In genomic region chr3:137737222-137737800, GRCm38 (mm10) we compare ENCODE assay signal across 13 mouse cellular contexts.
DNase-seq lines count a peak whose midpoint lies in the region; ATAC-seq and TF ChIP-seq lines count a peak whose summit lies in the region.
"Had no signal": no experiment of that assay in that cellular context is flagged by ENCODE, and none has a peak within 500 bp of the region (broad histone marks: within the 10 kb centered on the region; RNA-seq: fewer than 3 reads in every experiment).

No protein-coding gene starts in this region.

- in situ Hi-C loops in CH12.LX (cut with MboI; ENCODE audit: low pct_ligation_motif_present, low pct_unique_long_range_greater_than_20kb, low sequenced_read_pairs) = no loop called here

- no peak overlapping the region for H3K9ac ChIP-seq in CH12.LX (ENCODE audit: insufficient read depth, low read depth)
- no peak overlapping the region for H3K9ac ChIP-seq in forebrain, embryonic 14.5 days (ENCODE audit: low read length)
- H3K9ac ChIP-seq in hindbrain, postnatal 0 days (replicated peaks; ENCODE audit: low read length) = no peak overlapping the region
- H3K9ac ChIP-seq: liver, embryonic 14.5 days had no signal

- no peaks in the 10 kb centered on the region for H3K27me3 ChIP-seq in CH12.LX (replicated peaks)
- no peaks in the 10 kb centered on the region for H3K27me3 ChIP-seq in forebrain, embryonic 14.5 days (replicated peaks; ENCODE audit: control insufficient read depth, insufficient read depth, low read length)
- H3K27me3 ChIP-seq in hindbrain, postnatal 0 days (ENCODE audit: insufficient read depth, low read length) = no peaks in the 10 kb centered on the region

- H3K79me2 ChIP-seq in CH12.LX (replicated peaks; ENCODE audit: control insufficient read depth, extremely low read depth, insufficient read depth, poor library complexity, severe bottlenecking) = no peaks in the 10 kb centered on the region

- 14% methylated on average over 12 of the region's 12 CpGs for WGBS in forebrain, embryonic 14.5 days
- 20% methylated on average over 12 of the region's 12 CpGs for WGBS in hindbrain, postnatal 0 days

- dilution Hi-C loops in CH12.LX (cut with MboI; ENCODE audit: extremely low pct_ligation_motif_present, extremely low pct_unique_long_range_greater_than_20kb, low sequenced_read_pairs) = no loop called here

- peaks cover 0 to 4% of the 10 kb centered on the region in 2 experiments; a peak in 2 of 4 replicates for H3K4me1 ChIP-seq in CH12.LX (ENCODE audit: control insufficient read depth in 1 of 2, insufficient read depth in 2 of 2)
- H3K4me1 ChIP-seq in forebrain, embryonic 14.5 days (ENCODE audit: control insufficient read depth, insufficient read depth, low read length) = peaks cover 12% of the 10 kb centered on the region; the same call in 1 of the 2 replicates
- no peaks in the 10 kb centered on the region for H3K4me1 ChIP-seq in hindbrain, postnatal 0 days (ENCODE audit: insufficient read depth, low read length)

- H3K4me3 ChIP-seq in CH12.LX (replicated peaks in 1 of 3; ENCODE audit: low read depth in 2 of 3, low read length in 2 of 3, poor library complexity in 1 of 3) = no peak overlapping the region
- no peak overlapping the region for H3K4me3 ChIP-seq in forebrain, embryonic 14.5 days (ENCODE audit: low read depth, low read length)
- no peak overlapping the region for H3K4me3 ChIP-seq in hindbrain, postnatal 0 days (ENCODE audit: low read length)

- H3K36me3 ChIP-seq in CH12.LX (replicated peaks in 1 of 2; ENCODE audit: control insufficient read depth in 1 of 2, insufficient read depth in 1 of 2, low read length in 1 of 2) = no peaks in the 10 kb centered on the region
- H3K36me3 ChIP-seq in forebrain, embryonic 14.5 days (ENCODE audit: control insufficient read depth, insufficient read depth, low read length) = no peaks in the 10 kb centered on the region
- no peaks in the 10 kb centered on the region for H3K36me3 ChIP-seq in hindbrain, postnatal 0 days (ENCODE audit: insufficient read depth, low read length)

- peak; percentile 90 for ATAC-seq in forebrain, embryonic 14.5 days
- ATAC-seq in hindbrain, postnatal 0 days = no peak
- ATAC-seq: activated CD4-positive, CD25-positive, alpha-beta regulatory T cell, adult 4 months; intestine, postnatal 0 days had no signal

- TF ChIP-seq POLR2A in CH12.LX (IDR thresholded peaks at IDR 0.05; ENCODE audit: low read depth, low read length) = no peak

- no peak for TF ChIP-seq CTCF in CH12.LX (conservative IDR thresholded peaks at IDR 0.05 in 1 of 2, IDR thresholded peaks at IDR 0.05 in 1 of 2; ENCODE audit: low read depth in 2 of 2, low read length in 2 of 2)
- no peak; the same call in 1 of the 2 replicates for TF ChIP-seq CTCF in hindbrain, postnatal 0 days (IDR thresholded peaks at IDR 0.05; ENCODE audit: low read depth)

- 0 out of 2 replicates have a peak overlapping the region, but pooled peaks have one; percentile 30 for H3K4me2 ChIP-seq in CH12.LX (ENCODE audit: insufficient read depth, low read depth, poor library complexity, severe bottlenecking)
- no peak overlapping the region for H3K4me2 ChIP-seq in forebrain, embryonic 14.5 days (ENCODE audit: low read length)
- 0 out of 2 replicates have a peak overlapping the region, but pooled peaks have one; percentile 5 for H3K4me2 ChIP-seq in hindbrain, postnatal 0 days (ENCODE audit: low read depth, low read length)

- H3K9me3 ChIP-seq in CH12.LX (replicated peaks; ENCODE audit: low read length) = no peaks in the 10 kb centered on the region
- no peaks in the 10 kb centered on the region for H3K9me3 ChIP-seq in forebrain, embryonic 14.5 days (replicated peaks; ENCODE audit: control insufficient read depth, low read length)
- no peaks in the 10 kb centered on the region for H3K9me3 ChIP-seq in hindbrain, postnatal 0 days (ENCODE audit: low read length)

- no peak for TF ChIP-seq RAD21 in CH12.LX (IDR thresholded peaks at IDR 0.05; ENCODE audit: low read depth, low read length)

- DNase-seq in CH12.LX (ENCODE audit: extremely low read depth) (peak; percentile 12), ES-CJ7 (ENCODE audit: low read depth, low spot score) (peak; percentile 59)
- peak; percentile 84 for DNase-seq in forebrain, embryonic 14.5 days (ENCODE audit: low spot score)
- peak; percentile 23 for DNase-seq in hindbrain, postnatal 0 days (ENCODE audit: low spot score)
- no peak for DNase-seq in heart, postnatal 25 days (ENCODE audit: low spot score)
- DNase-seq in thymus, postnatal 10 days (ENCODE audit: low spot score in 2 of 2) = no peak
- no peak for DNase-seq in cerebellum, postnatal 25 days
- DNase-seq: gastrocnemius, postnatal 36 days; lung, postnatal 36 days; right cerebral cortex, postnatal 14 days had no signal

- no peak; the same call in 1 of the 2 replicates for TF ChIP-seq EP300 in CH12.LX (IDR thresholded peaks at IDR 0.05; ENCODE audit: low read length)

- H3K27ac ChIP-seq in CH12.LX (ENCODE audit: insufficient read depth, low read depth) = no peak overlapping the region
- no peak overlapping the region; the same call in 1 of the 2 replicates for H3K27ac ChIP-seq in forebrain, embryonic 14.5 days (ENCODE audit: low read depth, low read length)
- no peak overlapping the region for H3K27ac ChIP-seq in hindbrain, postnatal 0 days
- H3K27ac ChIP-seq: liver, embryonic 14.5 days had no signal

- intact Hi-C loops in heart, postnatal 25 days (cut with DNase I) = no loop called here

TF ChIP-seq in CH12.LX, 34 proteins besides CTCF, POLR2A, EP300 and RAD21:
- TF ChIP-seq UBTF (IDR thresholded peaks at IDR 0.05; ENCODE audit: low read depth, low read length) = no peak
- no peak for TF ChIP-seq MAX (IDR thresholded peaks at IDR 0.05; ENCODE audit: low read length)
- no peak for TF ChIP-seq USF2 (conservative IDR thresholded peaks at IDR 0.05; ENCODE audit: low read depth, low read length)
- no peak for TF ChIP-seq E2F4 (IDR thresholded peaks at IDR 0.05; ENCODE audit: insufficient replicate concordance, low read depth, low read length)
- 0 out of 2 replicates have a peak, but pooled peaks have one; percentile 21 for TF ChIP-seq BHLHE40 (IDR thresholded peaks at IDR 0.05; ENCODE audit: low read depth, low read length)
- no peak for TF ChIP-seq MEF2A (IDR thresholded peaks at IDR 0.05; ENCODE audit: borderline replicate concordance, low read depth, low read length)
- peak; percentile 48 for TF ChIP-seq ZNF384 (IDR thresholded peaks at IDR 0.05; ENCODE audit: low read depth, low read length)
- no peak for TF ChIP-seq RCOR1 (conservative IDR thresholded peaks at IDR 0.05; ENCODE audit: low read depth, low read length)
- no peak for TF ChIP-seq GABPA (IDR thresholded peaks at IDR 0.05; ENCODE audit: insufficient replicate concordance, low read depth, low read length)
- no peak for TF ChIP-seq JUN (IDR thresholded peaks at IDR 0.05; ENCODE audit: insufficient read depth, low read depth, low read length)
- no peak for TF ChIP-seq KAT2A (IDR thresholded peaks at IDR 0.05; ENCODE audit: insufficient replicate concordance, low read length)
- no peak for TF ChIP-seq TCF12 (IDR thresholded peaks at IDR 0.05; ENCODE audit: low read depth, low read length)
- TF ChIP-seq ZMIZ1 (IDR thresholded peaks at IDR 0.05; ENCODE audit: low read depth, low read length) = no peak
- TF ChIP-seq SMC3 (IDR thresholded peaks at IDR 0.05; ENCODE audit: low read depth, low read length) = peak; percentile 8; the same call in 1 of the 2 replicates
- TF ChIP-seq CHD2 (IDR thresholded peaks at IDR 0.05; ENCODE audit: low read length) = 0 out of 2 replicates have a peak, but pooled peaks have one; percentile 20

Comparison
In these comparisons a context has a peak if more than half of its experiments do, and no peak if none do; other contexts are left out.
1. DNase-seq: peak in CH12.LX (single experiment), ES-CJ7 (single experiment), forebrain, embryonic 14.5 days (single experiment) and hindbrain, postnatal 0 days (single experiment); none in heart, postnatal 25 days (single experiment), thymus, postnatal 10 days (0 of 2) and cerebellum, postnatal 25 days (0 of 2).